Mouse (Mus musculus) stomach, postnatal 0 days (tissue): ENCODE results near the gene Ugt1a10.
"Not testable (repeated sequence)": the region's sequence is repeated elsewhere in the genome, so short reads cannot be mapped to it uniquely, and the experiment has no call there.

Experiments
- CTCF ChIP-seq: IDR thresholded peaks from 2 replicates; pipeline ENCODE4 v1.5.1; 2016; ENCODE audit warnings: antibody characterized with exemption, low read depth, mild to moderate bottlenecking, moderate library complexity
- EP300 ChIP-seq: optimal IDR thresholded peaks from 2 replicates; pipeline ENCODE3; 2016; ENCODE audit warnings: antibody characterized with exemption

DNA sequence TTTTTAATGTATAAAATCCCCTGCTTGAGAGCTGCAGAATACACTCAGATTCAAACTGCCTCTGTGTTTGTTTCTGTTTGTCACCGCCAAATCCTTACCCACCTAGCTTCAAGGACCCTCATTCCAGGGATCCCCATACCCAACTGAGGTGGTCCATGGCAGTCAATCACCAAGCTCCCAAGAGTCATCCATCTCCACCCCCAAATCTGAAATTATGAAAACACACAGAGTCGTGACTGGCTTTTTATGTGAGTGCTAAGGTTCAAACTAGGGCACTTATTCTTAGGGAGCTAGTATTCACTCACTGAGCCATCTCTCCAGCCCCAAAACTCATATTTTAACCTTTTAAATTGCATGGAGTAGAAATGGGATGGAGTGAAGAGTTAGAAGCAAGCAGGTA is 170.1 kb downstream of the Ugt1a10 start:
- not testable (repeated sequence) for TF ChIP-seq CTCF, EP300
